Mouse (Mus musculus) MEL (cell line): ENCODE data around the gene Prss38. TPM values are rescaled to one million over a fixed set of nuclear protein-coding genes. Genes with fewer than 3 reads are reported as not detected.

ENCODE experiments used
- DNase-seq: peaks from one replicate; pipeline ENCODE4 v3.0.0; 2011; ENCODE audit warnings: low read depth, low spot score
- H3K27ac ChIP-seq: 2 replicates; pipeline ENCODE4 v1.5.1; 2012; ENCODE audit warnings: low read depth, mild to moderate bottlenecking, control low read depth, low read length, moderate library complexity; ENCODE audit not compliant: control insufficient read depth
- H3K27me3 ChIP-seq, 2 experiments: fragments of 150-350 bp in 1 of 2; sonication (generic) in 1 of 2; 2 replicates each; pipeline ENCODE4 v1.6.1; 2012; ENCODE audit warnings: low read length in 2 of 2, mild to moderate bottlenecking in 2 of 2, improper control_type of control experiment in 1 of 2, moderate library complexity in 1 of 2; ENCODE audit not compliant: insufficient read depth in 2 of 2, control insufficient read depth in 1 of 2
- H3K36me3 ChIP-seq, 2 experiments: 2 replicates each; pipeline ENCODE4 v1.6.1; 2012 to 2014; ENCODE audit warnings: low read length in 2 of 2, improper control_type of control experiment in 1 of 2, inconsistent platforms in 1 of 2, mild to moderate bottlenecking in 1 of 2; ENCODE audit not compliant: insufficient read depth in 2 of 2, control insufficient read depth in 1 of 2
- H3K4me1 ChIP-seq, 2 experiments: fragments of 150-350 bp in 1 of 2; sonication (generic) in 1 of 2; 2 replicates each; pipeline ENCODE4 v1.6.1; 2012; ENCODE audit warnings: low read length in 2 of 2, improper control_type of control experiment in 1 of 2, mild to moderate bottlenecking in 1 of 2; ENCODE audit not compliant: insufficient read depth in 2 of 2, control insufficient read depth in 1 of 2
- H3K4me3 ChIP-seq, 2 experiments: fragments of 150-350 bp in 1 of 2; sonication (generic) in 1 of 2; 2 replicates each; pipeline ENCODE4 v1.5.1; 2012; ENCODE audit warnings: low read depth in 2 of 2, low read length in 2 of 2, mild to moderate bottlenecking in 2 of 2, moderate library complexity in 2 of 2, control low read depth in 1 of 2, improper control_type of control experiment in 1 of 2; ENCODE audit not compliant: control insufficient read depth in 1 of 2, insufficient read depth in 1 of 2
- H3K79me2 ChIP-seq: 2 replicates; pipeline ENCODE4 v1.6.1; 2012; ENCODE audit warnings: mild to moderate bottlenecking, low read length, moderate library complexity; ENCODE audit not compliant: control insufficient read depth, poor library complexity, insufficient read depth
- H3K9ac ChIP-seq: 2 replicates; pipeline ENCODE4 v1.6.1; 2012; ENCODE audit warnings: low read depth, mild to moderate bottlenecking, control low read depth, low read length, moderate library complexity; ENCODE audit not compliant: control insufficient read depth, poor library complexity, severe bottlenecking
- H3K9me3 ChIP-seq: fragments of 150-350 bp; sonication (generic); replicated peaks from 2 replicates; pipeline ENCODE4 v1.6.1; 2012; ENCODE audit warnings: mild to moderate bottlenecking, low read length, improper control_type of control experiment, moderate library complexity; ENCODE audit not compliant: insufficient read depth
- BHLHE40 ChIP-seq: IDR thresholded peaks from 2 replicates; pipeline ENCODE4 v1.6.1; 2012; ENCODE audit warnings: low read depth, mild to moderate bottlenecking, inconsistent platforms, low read length, improper control_type of control experiment, borderline replicate concordance
- CHD1 ChIP-seq: IDR thresholded peaks from 2 replicates; pipeline ENCODE4 v1.6.1; 2012; ENCODE audit warnings: low read depth, mild to moderate bottlenecking, inconsistent platforms, low read length, improper control_type of control experiment
- CHD2 ChIP-seq: IDR thresholded peaks from 2 replicates; pipeline ENCODE4 v1.6.1; 2011; ENCODE audit warnings: low read length, improper control_type of control experiment
- CTCF ChIP-seq, 3 experiments: IDR thresholded peaks in 2 of 3; conservative IDR thresholded peaks in 1 of 3; 2 replicates each; pipeline ENCODE4 v1.5.1; 2011 to 2012; ENCODE audit warnings: low read length in 3 of 3, low read depth in 2 of 3, mild to moderate bottlenecking in 2 of 3, improper control_type of control experiment in 1 of 3, inconsistent platforms in 1 of 3, mixed read lengths in 1 of 3, moderate library complexity in 1 of 3; ENCODE audit not compliant: control insufficient read depth in 1 of 3, insufficient read depth in 1 of 3, poor library complexity in 1 of 3, severe bottlenecking in 1 of 3
- GATA1 ChIP-seq: IDR thresholded peaks from 2 replicates; pipeline ENCODE4 v1.6.1; 2011; ENCODE audit warnings: low read depth, low read length, improper control_type of control experiment
- HCFC1 ChIP-seq: IDR thresholded peaks from 2 replicates; pipeline ENCODE4 v1.6.1; 2012; ENCODE audit warnings: low read depth, mild to moderate bottlenecking, inconsistent platforms, low read length, improper control_type of control experiment, moderate library complexity
- MAZ ChIP-seq: IDR thresholded peaks from 2 replicates; pipeline ENCODE4 v1.6.1; 2012; ENCODE audit warnings: low read depth, mild to moderate bottlenecking, inconsistent platforms, low read length, improper control_type of control experiment
- MEF2A ChIP-seq: IDR thresholded peaks from 2 replicates; pipeline ENCODE4 v1.6.1; 2014; ENCODE audit warnings: low read depth, mild to moderate bottlenecking, inconsistent platforms, low read length, improper control_type of control experiment; ENCODE audit not compliant: poor library complexity, insufficient replicate concordance, severe bottlenecking; ENCODE audit errors: extremely low read depth
- NELFE ChIP-seq: IDR thresholded peaks from 2 replicates; pipeline ENCODE4 v1.6.1; 2011; ENCODE audit warnings: low read depth, low read length, improper control_type of control experiment
- POLR2AphosphoS2 ChIP-seq: IDR thresholded peaks from 2 replicates; pipeline ENCODE4 v1.6.1; 2011; ENCODE audit warnings: low read length, improper control_type of control experiment
- SMC3 ChIP-seq: IDR thresholded peaks from 2 replicates; pipeline ENCODE4 v1.6.1; 2011; ENCODE audit warnings: low read depth, low read length, improper control_type of control experiment
- UBTF ChIP-seq: IDR thresholded peaks from 2 replicates; pipeline ENCODE4 v1.6.1; 2012; ENCODE audit warnings: low read depth, mild to moderate bottlenecking, inconsistent platforms, low read length, improper control_type of control experiment, moderate library complexity, borderline replicate concordance; ENCODE audit not compliant: insufficient read depth
- USF2 ChIP-seq, 2 experiments: IDR thresholded peaks; 2 replicates each; pipeline ENCODE4 v1.6.1; 2011 to 2012; ENCODE audit warnings: improper control_type of control experiment in 2 of 2, low read length in 2 of 2, borderline replicate concordance in 1 of 2, inconsistent platforms in 1 of 2, low read depth in 1 of 2, mild to moderate bottlenecking in 1 of 2; ENCODE audit not compliant: insufficient read depth in 1 of 2
- ZC3H11A ChIP-seq: IDR thresholded peaks from 2 replicates; pipeline ENCODE4 v1.6.1; 2012; ENCODE audit warnings: low read depth, mild to moderate bottlenecking, inconsistent platforms, low read length, improper control_type of control experiment
- ZKSCAN1 ChIP-seq: IDR thresholded peaks from 2 replicates; pipeline ENCODE4 v1.6.1; 2012; ENCODE audit warnings: low read depth, mild to moderate bottlenecking, inconsistent platforms, low read length, improper control_type of control experiment, moderate library complexity
- ZNF384 ChIP-seq: IDR thresholded peaks from 2 replicates; pipeline ENCODE4 v1.6.1; 2012; ENCODE audit warnings: low read depth, mild to moderate bottlenecking, inconsistent platforms, low read length, improper control_type of control experiment
- polyA plus RNA-seq, 2 experiments: library from polyadenylated mRNA; stranded (reverse) in 1 of 2; unstranded in 1 of 2; fragments of >175 nt in 1 of 2; fragments of >200 nt in 1 of 2; gene quantifications; 2 replicates each; pipeline versions ENCODE4 v1.2.1 to v1.2.4; 2012; ENCODE audit warnings: low replicate concordance in 2 of 2, low read depth in 1 of 2; ENCODE audit not compliant: insufficient read length in 2 of 2, insufficient read depth in 1 of 2, missing spikeins in 1 of 2
- total RNA-seq: library from RNA; depleted of rRNA; stranded (reverse); fragments of 300-350 nt; gene quantifications from 2 replicates; pipeline ENCODE4 v1.2.3, GENCODE M21; 2012

Prss38 gene
- total and polyA plus RNA-seq, 3 experiments = not detected

- no peak for DNase-seq
- Histone ChIP-seq H3K36me3 (no peaks in the 10 kb centered on the region), H3K4me3 (no peak overlapping the region), H3K27me3 (peaks cover 0 to 3% of the 10 kb centered on the region in 2 experiments; a peak in 2 of 4 replicates), H3K27ac (no peak overlapping the region), H3K79me2 (no peaks in the 10 kb centered on the region), H3K9me3 (no peaks in the 10 kb centered on the region), H3K9ac (no peak overlapping the region), H3K4me1 (no peaks in the 10 kb centered on the region)
- TF ChIP-seq CHD2 = no peak
- no peak for TF ChIP-seq ZKSCAN1
- no peak for TF ChIP-seq MEF2A
- TF ChIP-seq CTCF (IDR thresholded peaks at IDR 0.05 in 2 of 3, conservative IDR thresholded peaks at IDR 0.05 in 1 of 3; ENCODE audit: control insufficient read depth in 1 of 3, insufficient read depth in 1 of 3, low read depth in 2 of 3, low read length in 3 of 3, poor library complexity in 1 of 3, severe bottlenecking in 1 of 3) = no peak
- no peak for TF ChIP-seq UBTF
- no peak for TF ChIP-seq CHD1
- no peak for TF ChIP-seq MAZ
- no peak for TF ChIP-seq SMC3
- no peak for TF ChIP-seq POLR2AphosphoS2
- no peak for TF ChIP-seq NELFE
These were observed 39.1 kb downstream of the Prss38 start for GRCm38 (mm10) chr11:59336381-59336780.

DNA sequence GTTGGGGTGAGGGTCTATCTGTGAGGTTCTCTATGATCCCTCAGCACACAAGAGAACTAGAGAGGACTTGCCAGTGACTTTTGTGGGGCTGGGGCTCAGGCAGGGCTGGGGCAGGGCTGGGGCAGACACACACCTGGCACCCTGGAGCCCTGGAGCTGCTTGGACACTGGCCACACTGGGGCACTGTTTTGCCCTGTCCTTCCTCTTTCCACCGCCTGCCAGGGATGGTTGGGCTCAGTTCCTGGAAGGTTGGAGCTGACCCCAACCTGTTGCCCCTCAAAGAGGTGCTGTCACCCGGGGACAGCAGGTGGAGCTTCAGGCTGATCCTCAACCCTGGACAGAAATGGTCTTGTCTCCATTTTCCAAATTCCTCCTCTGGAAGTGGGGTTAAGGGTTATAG, 39.5 kb downstream of the Prss38 start:
- H3K9ac ChIP-seq = no peak overlapping the region
- no peak overlapping the region for H3K27ac ChIP-seq
- no peaks in the 10 kb centered on the region for H3K4me1 ChIP-seq
- TF ChIP-seq ZNF384 = no peak
- no peak for TF ChIP-seq GATA1
- no peak for TF ChIP-seq BHLHE40
- no peak for TF ChIP-seq ZC3H11A
- no peak for TF ChIP-seq HCFC1
- no peak for TF ChIP-seq CTCF (IDR thresholded peaks at IDR 0.05 in 2 of 3, conservative IDR thresholded peaks at IDR 0.05 in 1 of 3; ENCODE audit: control insufficient read depth in 1 of 3, insufficient read depth in 1 of 3, low read depth in 2 of 3, low read length in 3 of 3, poor library complexity in 1 of 3, severe bottlenecking in 1 of 3)
- TF ChIP-seq USF2 (IDR thresholded peaks at IDR 0.05; ENCODE audit: borderline replicate concordance in 1 of 2, insufficient read depth in 1 of 2, low read depth in 1 of 2, low read length in 2 of 2) = no peak
- TF ChIP-seq, all 39 proteins: peak for 0
- H3K36me3 ChIP-seq = no peaks in the 10 kb centered on the region
- H3K9me3 ChIP-seq = no peaks in the 10 kb centered on the region
- DNase-seq = no peak
- H3K4me3 ChIP-seq = no peak overlapping the region
- H3K27me3 ChIP-seq = peaks cover 0 to 3% of the 10 kb centered on the region in 2 experiments; a peak in 2 of 4 replicates
- H3K79me2 ChIP-seq = no peaks in the 10 kb centered on the region
